ENCODE assay signal across 35 mouse cellular contexts in the genomic region with DNA sequence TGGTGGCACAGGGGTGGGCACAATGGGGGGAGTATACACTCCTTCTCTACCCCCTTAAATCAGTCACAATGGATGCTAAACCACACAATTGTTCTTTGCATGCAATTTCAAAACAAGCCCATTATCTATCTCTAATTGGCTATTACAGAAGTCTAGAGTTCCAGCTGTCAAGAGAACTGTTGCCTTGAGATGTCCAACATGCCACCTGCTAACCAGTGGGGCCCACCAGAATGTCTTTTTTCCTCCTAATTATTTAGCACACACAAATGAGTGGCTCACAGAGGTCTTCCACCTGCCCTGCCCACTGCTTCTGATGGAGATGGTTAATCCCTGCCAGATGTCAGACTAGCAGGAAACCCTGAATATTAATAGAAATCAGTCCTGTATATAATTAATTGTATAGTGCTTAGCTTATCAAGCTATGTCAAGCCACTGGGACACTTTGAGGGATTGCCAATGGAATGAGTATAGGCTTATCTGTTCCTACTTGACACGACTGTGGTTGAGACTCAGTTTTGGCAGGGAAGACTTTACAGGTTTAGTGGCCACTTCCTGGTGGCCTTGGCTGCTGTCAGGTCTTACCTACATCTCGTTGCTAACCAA.
DNase-seq lines count a peak whose midpoint lies in the region; ATAC-seq and TF ChIP-seq lines count a peak whose summit lies in the region.
"Had no signal": no experiment of that assay in that cellular context is flagged by ENCODE, and none has a peak within 500 bp of the region (broad histone marks: within the 10 kb centered on the region; RNA-seq: fewer than 3 reads in every experiment).

No protein-coding gene starts in this region.

- no peaks in the 10 kb centered on the region for H3K36me3 ChIP-seq in forebrain, embryonic 13.5 days (ENCODE audit: poor library complexity, severe bottlenecking)
- no peaks in the 10 kb centered on the region for H3K36me3 ChIP-seq in forebrain, postnatal 0 days (ENCODE audit: insufficient read depth)
- H3K36me3 ChIP-seq in midbrain, embryonic 13.5 days, result no peaks in the 10 kb centered on the region
- no peaks in the 10 kb centered on the region for H3K36me3 ChIP-seq in midbrain, embryonic 16.5 days (ENCODE audit: control insufficient read depth, insufficient read depth, low read length)
- H3K36me3 ChIP-seq in hindbrain, embryonic 16.5 days (ENCODE audit: control insufficient read depth, insufficient read depth, low read length), result no peaks in the 10 kb centered on the region
- H3K36me3 ChIP-seq: kidney, embryonic 15.5 days; limb, embryonic 12.5 days; liver, embryonic 15.5 days; neural tube, embryonic 12.5 days had no signal

- DNase-seq in forebrain, postnatal 0 days, result no peak
- DNase-seq in retina, postnatal 1 day, result peak; percentile 76
- no peak for DNase-seq in adrenal gland, adult (ENCODE audit: inconsistent age in 2 of 2, low spot score in 1 of 2)
- DNase-seq in urinary bladder, postnatal 14 days (ENCODE audit: low spot score), result no peak
- DNase-seq: adrenal gland, adult 2 months; adrenal gland, postnatal 36 days; cerebellum, adult 2 months; cerebellum, postnatal 14 days; gastrocnemius, adult 2 months; gastrocnemius, postnatal 36 days; heart, adult 18-20 months; heart, postnatal 36 days; kidney, adult 11 months; kidney, postnatal 25 days; lung, embryonic 14.5 days; lung, postnatal 14 days; right cerebral cortex, postnatal 14 days; spleen, adult 18-20 months; thymus, adult 2 months; thymus, postnatal 36 days had no signal

- WGBS in forebrain, embryonic 13.5 days, result 46% methylated on average over 2 of the region's 2 CpGs
- WGBS in forebrain, postnatal 0 days, result 64% methylated on average over 2 of the region's 2 CpGs
- WGBS in midbrain, embryonic 13.5 days, result 59% methylated on average over 2 of the region's 2 CpGs
- WGBS in midbrain, embryonic 16.5 days, result 59% methylated on average over 2 of the region's 2 CpGs
- 72% methylated on average over 2 of the region's 2 CpGs for WGBS in hindbrain, embryonic 16.5 days

- no peak overlapping the region for H3K9ac ChIP-seq in forebrain, embryonic 13.5 days
- H3K9ac ChIP-seq in forebrain, postnatal 0 days, result no peak overlapping the region
- H3K9ac ChIP-seq in midbrain, embryonic 13.5 days (replicated peaks), result no peak overlapping the region
- H3K9ac ChIP-seq in midbrain, embryonic 16.5 days (ENCODE audit: low read depth, low read length), result no peak overlapping the region
- H3K9ac ChIP-seq in hindbrain, embryonic 16.5 days (ENCODE audit: low read depth, low read length), result no peak overlapping the region
- H3K9ac ChIP-seq: kidney, embryonic 15.5 days; limb, embryonic 12.5 days; liver, embryonic 15.5 days; lung, embryonic 14.5 days; neural tube, embryonic 12.5 days had no signal

- ATAC-seq in forebrain, embryonic 13.5 days, result peak; percentile 76; the same call in 1 of the 2 replicates
- no peak for ATAC-seq in forebrain, postnatal 0 days
- ATAC-seq in midbrain, embryonic 13.5 days, result peak; percentile 78; the same call in 1 of the 2 replicates
- no peak for ATAC-seq in midbrain, embryonic 16.5 days
- peak; percentile 69 for ATAC-seq in hindbrain, embryonic 16.5 days
- ATAC-seq: CD4-positive, CD25-positive, alpha-beta regulatory T cell, adult 4 months; inflammation-experienced regulatory T-cells, adult 6 months had no signal

- H3K27me3 ChIP-seq in forebrain, embryonic 13.5 days, result no peaks in the 10 kb centered on the region
- no peaks in the 10 kb centered on the region for H3K27me3 ChIP-seq in forebrain, postnatal 0 days (ENCODE audit: insufficient read depth, low read length)
- H3K27me3 ChIP-seq in midbrain, embryonic 13.5 days, result no peaks in the 10 kb centered on the region
- H3K27me3 ChIP-seq in midbrain, embryonic 16.5 days (ENCODE audit: control insufficient read depth, insufficient read depth, low read depth, low read length), result no peaks in the 10 kb centered on the region
- no peaks in the 10 kb centered on the region for H3K27me3 ChIP-seq in hindbrain, embryonic 16.5 days (replicated peaks; ENCODE audit: control insufficient read depth, insufficient read depth, low read length)
- H3K27me3 ChIP-seq: kidney, embryonic 15.5 days; limb, embryonic 12.5 days; liver, embryonic 15.5 days; neural tube, embryonic 12.5 days had no signal

- no peaks in the 10 kb centered on the region for H3K4me1 ChIP-seq in forebrain, embryonic 13.5 days
- H3K4me1 ChIP-seq in forebrain, postnatal 0 days (ENCODE audit: insufficient read depth), result no peaks in the 10 kb centered on the region
- H3K4me1 ChIP-seq in midbrain, embryonic 13.5 days (replicated peaks), result no peaks in the 10 kb centered on the region
- no peaks in the 10 kb centered on the region for H3K4me1 ChIP-seq in midbrain, embryonic 16.5 days (ENCODE audit: control insufficient read depth, insufficient read depth, low read length)
- H3K4me1 ChIP-seq in hindbrain, embryonic 16.5 days (ENCODE audit: control insufficient read depth, insufficient read depth, low read depth, low read length), result no peaks in the 10 kb centered on the region
- H3K4me1 ChIP-seq: kidney, embryonic 15.5 days; limb, embryonic 12.5 days; liver, embryonic 15.5 days; neural tube, embryonic 12.5 days had no signal

- H3K4me2 ChIP-seq in forebrain, embryonic 13.5 days, result no peak overlapping the region
- H3K4me2 ChIP-seq in forebrain, postnatal 0 days (ENCODE audit: low read depth), result no peak overlapping the region
- H3K4me2 ChIP-seq in midbrain, embryonic 13.5 days (replicated peaks), result no peak overlapping the region
- no peak overlapping the region for H3K4me2 ChIP-seq in midbrain, embryonic 16.5 days (ENCODE audit: low read length)
- no peak overlapping the region for H3K4me2 ChIP-seq in hindbrain, embryonic 16.5 days (ENCODE audit: low read length)
- H3K4me2 ChIP-seq: heart, embryonic 11.5 days; kidney, embryonic 15.5 days; limb, embryonic 12.5 days; liver, embryonic 15.5 days; lung, embryonic 14.5 days; neural tube, embryonic 12.5 days had no signal

- TF ChIP-seq CTCF in forebrain, postnatal 0 days (IDR thresholded peaks at IDR 0.05; ENCODE audit: low read depth), result no peak

- H3K4me3 ChIP-seq in forebrain, embryonic 13.5 days, result no peak overlapping the region
- H3K4me3 ChIP-seq in forebrain, postnatal 0 days (ENCODE audit: low read depth, low read length), result no peak overlapping the region
- H3K4me3 ChIP-seq in midbrain, embryonic 13.5 days (replicated peaks), result no peak overlapping the region
- H3K4me3 ChIP-seq in midbrain, embryonic 16.5 days (ENCODE audit: low read depth, low read length), result no peak overlapping the region
- H3K4me3 ChIP-seq in hindbrain, embryonic 16.5 days (ENCODE audit: low read length), result no peak overlapping the region
- H3K4me3 ChIP-seq: gastrocnemius, adult 2 months; kidney, embryonic 15.5 days; layer of hippocampus, adult 2 months; left cerebral cortex, adult 2 months; limb, embryonic 12.5 days; liver, embryonic 15.5 days; myocyte; neural tube, embryonic 12.5 days had no signal

- H3K27ac ChIP-seq in forebrain, embryonic 13.5 days, result no peak overlapping the region
- H3K27ac ChIP-seq in forebrain, postnatal 0 days (ENCODE audit: low read depth, low read length), result no peak overlapping the region
- H3K27ac ChIP-seq in midbrain, embryonic 13.5 days, result no peak overlapping the region
- no peak overlapping the region for H3K27ac ChIP-seq in midbrain, embryonic 16.5 days (ENCODE audit: low read length)
- H3K27ac ChIP-seq in hindbrain, embryonic 16.5 days (ENCODE audit: low read depth, low read length), result no peak overlapping the region
- H3K27ac ChIP-seq: gastrocnemius, adult 2 months; kidney, embryonic 15.5 days; layer of hippocampus, adult 2 months; left cerebral cortex, adult 2 months; limb, embryonic 12.5 days; liver, embryonic 15.5 days; neural tube, embryonic 12.5 days; stomach, postnatal 0 days had no signal

- no peaks in the 10 kb centered on the region for H3K9me3 ChIP-seq in forebrain, embryonic 13.5 days (replicated peaks)
- no peaks in the 10 kb centered on the region for H3K9me3 ChIP-seq in forebrain, postnatal 0 days (ENCODE audit: low read length)
- no peaks in the 10 kb centered on the region for H3K9me3 ChIP-seq in midbrain, embryonic 13.5 days
- no peaks in the 10 kb centered on the region for H3K9me3 ChIP-seq in midbrain, embryonic 16.5 days (replicated peaks; ENCODE audit: control insufficient read depth, low read length, poor library complexity, severe bottlenecking)
- H3K9me3 ChIP-seq in hindbrain, embryonic 16.5 days (ENCODE audit: control insufficient read depth, low read length), result no peaks in the 10 kb centered on the region
- H3K9me3 ChIP-seq: kidney, embryonic 15.5 days; limb, embryonic 12.5 days; liver, embryonic 15.5 days; neural tube, embryonic 12.5 days had no signal

Comparison
In these comparisons a context has a peak if more than half of its experiments do, and no peak if none do; other contexts are left out.
1. ATAC-seq: peak in forebrain, embryonic 13.5 days (single experiment), midbrain, embryonic 13.5 days (single experiment) and hindbrain, embryonic 16.5 days (single experiment); none in forebrain, postnatal 0 days (single experiment) and midbrain, embryonic 16.5 days (single experiment).